Mouse (Mus musculus) stomach, postnatal 0 days (tissue): ENCODE data around the gene Atxn1. TPM values are rescaled to one million over a fixed set of nuclear protein-coding genes. Genes with fewer than 3 reads are reported as not detected.

ENCODE experiments used
- ATAC-seq: fragments of 200-750 bp; cut with Nextera tagmentation; 2 replicates; pipeline ENCODE4 v1.8.0; 2017; ENCODE audit not compliant: low FRiP score, low TSS enrichment
- DNase-seq: peaks from one replicate; pipeline ENCODE4 v3.0.0-alpha.2; 2016; ENCODE audit warnings: low spot score
- H3K27ac ChIP-seq: fragments of 300-500 bp; sonication (generic); replicated peaks from 2 replicates; pipeline ENCODE4 v1.5.1; 2014; ENCODE audit warnings: mild to moderate bottlenecking, control low read depth
- H3K27me3 ChIP-seq: fragments of 300-500 bp; sonication (generic); 2 replicates; pipeline ENCODE4 v1.6.1; 2014; ENCODE audit warnings: low read length; ENCODE audit not compliant: control insufficient read depth, insufficient read depth
- H3K36me3 ChIP-seq: fragments of 300-500 bp; sonication (generic); 2 replicates; pipeline ENCODE4 v1.6.1; 2014; ENCODE audit warnings: low read length, mixed read lengths; ENCODE audit not compliant: control insufficient read depth, insufficient read depth
- H3K4me1 ChIP-seq: fragments of 300-500 bp; sonication (generic); replicated peaks from 2 replicates; pipeline ENCODE4 v1.6.1; 2014; ENCODE audit warnings: antibody characterized with exemption; ENCODE audit not compliant: control insufficient read depth, insufficient read depth
- H3K4me2 ChIP-seq: fragments of 300-500 bp; sonication (generic); replicated peaks from 2 replicates; pipeline ENCODE4 v1.6.1; 2014; ENCODE audit warnings: low read depth, mild to moderate bottlenecking, control low read depth, moderate library complexity
- H3K4me3 ChIP-seq: fragments of 300-500 bp; sonication (generic); 2 replicates; pipeline ENCODE4 v1.5.1; 2014; ENCODE audit warnings: low read depth, low read length, control low read depth
- H3K9ac ChIP-seq: fragments of 300-500 bp; sonication (generic); 2 replicates; pipeline ENCODE4 v1.6.1; 2014; ENCODE audit warnings: mild to moderate bottlenecking, low read length, control low read depth, mixed read lengths
- H3K9me3 ChIP-seq: fragments of 300-500 bp; sonication (generic); 2 replicates; pipeline ENCODE4 v1.6.1; 2016; ENCODE audit warnings: low read length; ENCODE audit not compliant: control insufficient read depth
- CTCF ChIP-seq: IDR thresholded peaks from 2 replicates; pipeline ENCODE4 v1.5.1; 2016; ENCODE audit warnings: antibody characterized with exemption, low read depth, mild to moderate bottlenecking, moderate library complexity
- EP300 ChIP-seq: optimal IDR thresholded peaks from 2 replicates; pipeline ENCODE3; 2016; ENCODE audit warnings: antibody characterized with exemption
- WGBS: fragments of 180-500 bp; shearing (Covaris S2); extraction: QIAGEN DNeasy Blood & Tissue Kit; methylation state at CpG from one replicate; pipeline ENCODE4 v1.1.7; 2014; 5-methylcytosine and 5-hydroxymethylcytosine counted together
- polyA plus RNA-seq: library from polyadenylated mRNA; unstranded; fragments of >200 nt; fragmentation: Nextera tagmentation; extraction: Ambion mirVana; gene quantifications from 2 replicates; pipeline ENCODE4 v1.2.1, GENCODE M21; 2015

The Atxn1 gene
- polyA plus RNA-seq, 1 experiment from 2014 or later = 7.0 TPM

- Histone ChIP-seq H3K4me2 (no peak overlapping the region), H3K9ac (no peak overlapping the region), H3K36me3 (no peaks in the 10 kb centered on the region), H3K27me3 (no peaks in the 10 kb centered on the region), H3K9me3 (no peaks in the 10 kb centered on the region), H3K4me3 (no peak overlapping the region), H3K27ac (0 out of 2 replicates have a peak overlapping the region, but pooled peaks have one; percentile 4), H3K4me1 (no peaks in the 10 kb centered on the region)
- ATAC-seq (no peak), DNase-seq (no peak)
- 87% methylated on average over 15 of the region's 15 CpGs for WGBS
- no peak for TF ChIP-seq EP300
- no peak for TF ChIP-seq CTCF
Observed at GRCm38 (mm10) chr13:45802620-45803410, 162.0 kb downstream of the Atxn1 start.

DNA sequence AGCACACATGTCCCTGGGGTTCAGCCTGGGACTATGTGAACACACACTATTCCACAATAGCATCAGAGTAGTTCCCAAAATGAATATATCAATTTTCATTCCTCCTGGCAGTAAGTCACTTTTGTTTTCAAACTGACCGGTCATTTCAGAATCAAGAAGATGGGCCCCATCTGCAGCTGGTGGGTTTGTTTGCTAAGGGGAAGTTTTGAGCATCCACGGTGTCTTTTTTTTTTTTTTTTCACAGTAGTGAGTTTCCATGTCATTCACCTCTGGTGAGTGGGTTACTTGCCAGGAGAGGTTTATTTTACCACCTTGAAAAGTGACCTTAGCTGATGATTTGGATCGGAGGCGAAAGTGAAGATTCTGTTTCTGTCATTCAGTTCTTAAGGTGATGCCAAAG lies 166.6 kb downstream of the Atxn1 start:
- no peak overlapping the region for H3K4me3 ChIP-seq
- no peak overlapping the region for H3K27ac ChIP-seq
- no peak for TF ChIP-seq CTCF
- TF ChIP-seq EP300 = no peak
- no peak for ATAC-seq
- H3K27me3 ChIP-seq = no peaks in the 10 kb centered on the region
- H3K9ac ChIP-seq = no peak overlapping the region
- peaks cover 3% of the 10 kb centered on the region; the same call in 1 of the 2 replicates for H3K36me3 ChIP-seq
- no peaks in the 10 kb centered on the region for H3K9me3 ChIP-seq
- no peaks in the 10 kb centered on the region for H3K4me1 ChIP-seq
- H3K4me2 ChIP-seq = no peak overlapping the region
- DNase-seq = no peak
- 71% methylated on average over 4 of the region's 4 CpGs for WGBS

GRCm38 (mm10) chr13:45797696-45798095 lies 167.1 kb downstream of the Atxn1 start:
- Histone ChIP-seq H3K4me1 (no peaks in the 10 kb centered on the region), H3K27me3 (no peaks in the 10 kb centered on the region), H3K9ac (no peak overlapping the region), H3K27ac (no peak overlapping the region), H3K9me3 (no peaks in the 10 kb centered on the region), H3K36me3 (peaks cover 3% of the 10 kb centered on the region; the same call in 1 of the 2 replicates), H3K4me3 (no peak overlapping the region), H3K4me2 (no peak overlapping the region)
- no peak; the same call in 1 of the 2 replicates for ATAC-seq
- TF ChIP-seq EP300 (no peak), CTCF (no peak)
- 45% methylated on average over 6 of the region's 6 CpGs for WGBS
- no peak for DNase-seq

DNA sequence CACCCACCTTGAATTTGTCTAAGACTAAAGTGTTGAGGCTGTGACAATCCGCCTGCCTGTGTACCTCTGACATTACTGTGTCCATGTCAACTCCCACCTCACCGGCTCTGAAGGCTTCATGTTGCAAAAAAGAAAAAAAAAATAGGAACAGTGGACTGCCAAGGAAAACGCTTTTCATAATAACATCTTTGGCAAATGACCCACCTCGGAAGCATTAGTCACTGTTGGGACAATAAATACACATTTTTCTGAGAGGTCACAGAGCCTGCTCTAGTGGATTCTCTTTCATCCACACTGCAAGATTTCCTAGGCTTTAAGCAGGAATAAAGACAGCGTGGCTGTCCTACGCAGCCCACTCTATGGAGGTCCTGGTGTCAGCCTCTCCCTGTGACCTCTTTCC lies 168.5 kb downstream of the Atxn1 start:
- peaks cover 3% of the 10 kb centered on the region; the same call in 1 of the 2 replicates for H3K36me3 ChIP-seq
- H3K9ac ChIP-seq = no peak overlapping the region
- no peaks in the 10 kb centered on the region for H3K27me3 ChIP-seq
- H3K9me3 ChIP-seq = no peaks in the 10 kb centered on the region
- WGBS = 49% methylated on average over 6 of the region's 6 CpGs
- TF ChIP-seq EP300 (no peak), CTCF (no peak)
- H3K4me2 ChIP-seq = no peak overlapping the region
- no peak for DNase-seq
- no peaks in the 10 kb centered on the region for H3K4me1 ChIP-seq
- H3K27ac ChIP-seq = 0 out of 2 replicates have a peak overlapping the region, but pooled peaks have one; percentile 13
- no peak for ATAC-seq
- H3K4me3 ChIP-seq = no peak overlapping the region

DNA sequence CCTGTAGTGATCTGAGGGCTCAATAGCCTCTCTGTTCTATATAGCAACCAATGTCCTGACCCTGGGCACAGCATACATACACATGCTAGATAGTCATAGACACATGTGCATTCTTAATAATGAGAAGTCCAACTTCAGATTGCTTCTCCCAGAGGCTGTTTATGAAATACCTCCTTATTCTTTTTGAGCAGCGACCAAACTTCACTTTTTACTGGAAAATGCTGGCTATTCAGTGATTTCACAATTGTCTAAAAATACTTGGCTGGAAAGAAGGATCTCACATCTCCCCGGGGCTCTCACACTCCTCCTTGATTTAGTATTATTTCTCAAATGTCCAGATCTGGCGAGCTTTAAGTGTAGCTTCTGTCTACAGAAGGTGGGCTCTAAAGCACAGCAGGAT lies 171.0 kb downstream of the Atxn1 start:
- DNase-seq = no peak
- no peak for ATAC-seq
- H3K27ac ChIP-seq = no peak overlapping the region
- H3K4me1 ChIP-seq = no peaks in the 10 kb centered on the region
- 70% methylated on average over 3 of the region's 3 CpGs for WGBS
- TF ChIP-seq EP300 (no peak), CTCF (no peak)
- H3K27me3 ChIP-seq = no peaks in the 10 kb centered on the region
- H3K9me3 ChIP-seq = no peaks in the 10 kb centered on the region
- no peak overlapping the region for H3K4me3 ChIP-seq
- H3K9ac ChIP-seq = no peak overlapping the region
- H3K36me3 ChIP-seq = peaks cover 3% of the 10 kb centered on the region; the same call in 1 of the 2 replicates
- no peak overlapping the region for H3K4me2 ChIP-seq

- Histone ChIP-seq H3K27me3 (no peaks in the 10 kb centered on the region), H3K27ac (no peak overlapping the region), H3K4me3 (no peak overlapping the region), H3K36me3 (no peaks in the 10 kb centered on the region), H3K4me1 (no peaks in the 10 kb centered on the region), H3K9ac (no peak overlapping the region), H3K4me2 (no peak overlapping the region), H3K9me3 (no peaks in the 10 kb centered on the region)
- TF ChIP-seq EP300 (no peak), CTCF (no peak)
- DNase-seq (no peak), ATAC-seq (0 out of 2 replicates have a peak, but pooled peaks have one; percentile 32)
- 85% methylated on average over 7 of the region's 7 CpGs for WGBS
Observed at GRCm38 (mm10) chr13:45786409-45786808, 178.4 kb downstream of the Atxn1 start.
